Mouse (Mus musculus) T-helper 2 cell (primary cell): ENCODE measurements around the gene Fam171a1.
"Not testable (repeated sequence)": the region's sequence is repeated elsewhere in the genome, so short reads cannot be mapped to it uniquely, and the experiment has no call there.

Experiments
- in situ Hi-C: fragments of 300-600 bp; cut with MboI, MseI; formaldehyde crosslinking; loops from one replicate; pipeline ENCODE4 v1.15.1; 2025; ENCODE audit warnings: high pct_unique_total_duplicates

The Fam171a1 gene

DNA sequence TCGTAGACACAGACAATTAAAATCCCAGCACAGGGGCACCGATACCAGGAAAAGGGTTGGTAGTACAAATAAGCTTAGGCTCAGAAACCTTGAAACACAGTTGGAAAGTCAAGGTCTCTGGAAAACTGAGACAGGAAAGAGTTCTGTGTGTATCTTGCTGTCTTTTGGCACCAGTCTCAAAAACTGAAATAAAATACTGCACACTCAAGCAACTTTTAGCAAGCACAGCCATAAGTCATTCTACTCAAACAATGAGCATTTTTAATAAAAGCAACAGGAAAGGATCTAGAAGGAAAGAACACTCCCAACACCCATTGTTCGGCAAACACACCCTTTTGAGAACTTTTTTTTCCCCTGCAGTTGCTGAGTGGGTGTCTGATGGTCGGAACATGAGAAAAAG, at the start of gene Fam171a1:
Gene Fam171a1, plus strand, starts transcription at position 359 of the 400 bp plus-strand sequence.
- in situ Hi-C loops = no loop called here

GRCm38 (mm10) chr2:3069140-3069539, 44.9 kb upstream of the Fam171a1 start:
- in situ Hi-C loops = no loop called here

- in situ Hi-C loops = not testable (repeated sequence)
Observed at GRCm38 (mm10) chr2:3088361-3088760, 25.7 kb upstream of the Fam171a1 start.

GRCm38 (mm10) chr2:3089274-3089673, 24.8 kb upstream of the Fam171a1 start:
- in situ Hi-C loops = no loop called here

- in situ Hi-C loops = no loop called here
Observed at GRCm38 (mm10) chr2:3096101-3096500, 17.9 kb upstream of the Fam171a1 start.

GRCm38 (mm10) chr2:3099971-3100370, 14.1 kb upstream of the Fam171a1 start:
- in situ Hi-C loops = no loop called here

GRCm38 (mm10) chr2:3101292-3101957, 12.6 kb upstream of the Fam171a1 start:
- in situ Hi-C loops = no loop called here

GRCm38 (mm10) chr2:3102360-3102759, 11.7 kb upstream of the Fam171a1 start:
- in situ Hi-C loops = no loop called here

- in situ Hi-C loops = no loop called here
Observed at GRCm38 (mm10) chr2:3107471-3107870, 6.6 kb upstream of the Fam171a1 start.

DNA sequence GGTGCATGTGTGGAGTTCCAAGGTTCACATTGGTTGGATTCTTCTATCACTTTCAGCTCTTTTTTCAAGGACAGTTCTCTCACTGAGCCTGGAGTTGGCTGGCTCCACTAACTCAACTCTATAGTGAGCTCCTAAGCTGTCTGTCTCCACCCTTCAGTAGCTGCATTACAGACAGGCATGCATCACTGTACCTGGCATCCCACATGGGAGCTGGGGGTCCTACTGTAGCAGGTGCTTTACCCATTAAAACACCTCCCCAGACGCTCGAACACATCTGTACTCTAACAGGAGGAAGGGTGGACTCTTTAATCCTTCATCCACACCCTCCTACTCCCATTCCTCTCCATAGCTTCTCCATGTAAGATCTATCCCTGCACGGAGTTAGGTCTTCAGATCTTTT, 5.6 kb upstream of the Fam171a1 start:
- in situ Hi-C loops = no loop called here

DNA sequence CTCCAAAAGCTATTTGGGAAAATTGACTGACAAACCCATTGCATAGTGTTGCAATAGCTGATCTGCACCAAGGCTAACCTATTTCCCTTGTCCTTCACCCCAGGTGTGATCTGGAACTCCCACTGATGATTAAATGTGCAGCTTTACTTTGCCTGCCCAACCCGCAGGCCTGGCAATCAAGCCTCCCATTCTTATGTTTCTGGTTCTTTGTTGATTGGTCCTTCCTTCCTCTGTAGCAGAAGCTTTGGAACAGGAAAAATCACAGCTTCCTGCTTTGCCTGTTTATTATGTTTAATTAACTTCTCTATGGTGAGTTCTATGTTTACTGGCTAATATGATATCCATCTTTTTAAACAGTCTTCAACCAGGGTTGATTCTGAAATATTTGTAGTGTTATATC, 5.2 kb upstream of the Fam171a1 start:
- in situ Hi-C loops = no loop called here

DNA sequence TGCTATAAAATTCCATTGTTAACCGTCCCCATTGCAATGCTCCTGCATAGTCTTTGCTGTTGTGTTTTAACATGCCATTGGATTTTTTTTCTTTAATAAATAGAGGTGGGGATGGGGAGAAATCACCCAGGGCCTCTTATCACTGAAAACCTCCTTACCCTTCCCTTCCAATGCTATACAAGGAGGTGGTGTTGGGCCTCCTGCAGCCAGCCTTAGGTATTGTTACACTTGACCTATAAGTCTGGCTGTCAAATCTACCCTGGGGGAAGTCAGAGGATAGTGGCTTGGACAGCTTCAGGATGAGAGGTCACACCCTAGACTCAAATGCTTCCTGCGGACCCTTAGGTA, 3.8 kb downstream of the Fam171a1 start:
- in situ Hi-C loops = no loop called here

DNA sequence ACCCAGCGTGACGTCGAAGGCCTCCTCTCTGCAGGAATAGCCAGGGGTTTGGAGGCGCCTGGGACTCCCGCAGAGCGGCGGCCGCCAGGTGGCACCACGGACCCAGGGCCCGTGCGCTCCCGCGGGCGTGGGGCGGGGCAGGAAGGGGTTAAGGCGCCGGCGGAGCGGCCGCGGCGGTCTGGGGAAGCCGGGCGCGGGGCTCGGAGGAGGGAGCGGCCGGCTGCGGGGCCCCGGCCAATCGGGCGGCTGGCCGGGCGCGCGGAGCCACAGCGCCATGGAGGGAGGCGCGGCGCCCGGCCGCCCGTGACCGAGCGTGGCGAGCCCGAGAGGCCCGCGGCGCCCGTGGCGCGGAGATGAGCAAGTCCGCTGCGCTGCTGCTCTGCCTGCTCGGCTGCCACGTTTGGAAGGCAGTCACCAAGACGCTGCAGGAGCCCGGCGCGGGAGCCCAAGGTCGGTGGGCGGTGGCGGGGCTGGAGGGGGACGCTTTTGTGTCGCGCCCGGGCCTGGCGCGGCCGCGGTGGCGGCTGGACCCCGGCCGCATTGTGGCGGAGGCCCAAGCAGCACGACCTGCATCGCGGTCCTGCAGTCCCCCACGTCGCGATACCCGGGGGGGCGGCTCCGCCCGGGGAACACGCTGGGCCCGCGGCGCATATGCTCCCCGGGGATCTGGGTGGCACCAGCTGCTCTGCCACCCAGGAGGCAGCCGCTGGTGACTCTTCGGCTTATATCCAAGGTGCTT, 4.3 kb downstream of the Fam171a1 start:
- in situ Hi-C loops = no loop called here

DNA sequence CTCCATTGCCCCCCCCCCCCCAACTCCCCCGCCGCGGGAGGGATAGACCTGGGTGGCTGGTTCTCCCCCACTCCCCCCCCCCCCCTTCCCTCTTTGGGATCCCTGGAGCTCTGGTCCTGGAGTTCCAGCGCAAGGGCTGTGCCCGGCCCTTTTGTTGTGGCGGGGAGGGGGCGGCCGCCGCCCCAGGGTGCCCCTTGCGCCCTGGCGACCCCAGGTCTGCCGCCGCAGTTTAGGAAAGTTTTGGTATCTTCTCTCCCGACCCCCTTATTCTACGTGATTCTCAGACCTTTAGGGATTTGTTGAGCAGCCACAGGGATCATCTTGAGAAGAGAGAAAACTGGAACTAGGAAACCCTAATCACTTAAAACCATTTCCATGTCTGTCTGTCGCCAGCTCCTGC, 4.9 kb downstream of the Fam171a1 start:
- in situ Hi-C loops = no loop called here

DNA sequence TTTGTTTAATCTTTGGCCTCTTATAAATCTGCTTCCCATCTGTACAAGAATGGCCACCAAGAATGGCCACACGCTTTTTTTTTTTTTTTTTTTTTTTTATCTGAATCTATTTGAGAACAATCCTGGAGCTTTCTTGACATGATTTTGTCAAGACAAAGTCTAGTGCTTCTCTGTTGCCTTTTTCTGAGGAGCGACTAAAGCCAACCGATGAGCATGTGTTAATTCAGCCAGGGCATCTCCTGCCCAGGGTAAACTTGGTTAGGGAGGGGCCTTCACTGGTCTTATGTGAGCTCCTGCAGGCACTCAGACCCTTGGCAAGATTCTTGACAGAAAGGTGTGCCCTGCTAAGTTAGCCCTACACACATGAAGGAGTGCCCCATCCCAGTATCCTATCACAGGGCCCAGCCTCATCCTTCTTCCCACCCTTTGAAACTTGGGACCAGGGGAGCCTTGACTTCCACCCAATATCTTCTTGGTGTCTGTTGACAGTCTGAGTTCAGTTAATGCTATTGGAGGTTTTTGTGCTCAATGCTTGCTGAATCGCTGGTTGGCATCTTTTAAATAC, 5.4 kb downstream of the Fam171a1 start:
- in situ Hi-C loops = no loop called here

GRCm38 (mm10) chr2:3122571-3122970, 8.5 kb downstream of the Fam171a1 start:
- in situ Hi-C loops = loop anchor here (5.0 to 10.0 kb wide), 2 partner anchors 70 to 292 kb away; no protein-coding TSS in a partner anchor

- in situ Hi-C loops = loop anchor here (10.0 kb wide), 1 partner anchor 287 kb away; no protein-coding TSS in a partner anchor
Observed at GRCm38 (mm10) chr2:3127256-3127883, 13.3 kb downstream of the Fam171a1 start.

DNA sequence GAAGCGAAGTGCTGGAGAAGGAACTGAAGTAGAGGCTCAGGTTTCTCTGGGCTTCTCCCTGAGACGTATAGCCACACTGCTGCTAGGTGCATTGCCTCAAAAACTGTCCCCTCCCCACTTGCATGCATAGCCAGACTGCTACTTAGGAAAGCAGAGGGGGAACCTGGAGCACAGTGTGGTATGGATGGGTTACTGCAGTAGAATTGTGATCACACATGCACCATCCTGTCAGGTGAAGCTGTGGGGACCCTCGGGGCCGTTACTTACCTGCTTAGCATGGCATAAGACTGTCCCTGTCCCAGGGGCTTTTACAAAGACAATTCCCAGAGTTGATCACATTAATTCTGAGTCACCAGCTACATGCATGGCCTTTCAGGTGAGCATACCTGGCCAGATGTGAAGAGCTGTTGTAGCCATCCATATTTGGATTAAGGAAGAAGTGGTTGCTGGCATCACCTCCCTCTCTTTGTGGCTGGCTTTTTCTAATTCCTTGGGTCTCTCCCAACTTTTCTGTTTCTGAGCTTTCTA, 14.4 kb downstream of the Fam171a1 start:
- in situ Hi-C loops = loop anchor here (10.0 kb wide), 1 partner anchor 286 kb away; no protein-coding TSS in a partner anchor

GRCm38 (mm10) chr2:3128910-3129309, 14.9 kb downstream of the Fam171a1 start:
- in situ Hi-C loops = loop anchor here (10.0 kb wide), 1 partner anchor 286 kb away; no protein-coding TSS in a partner anchor

- in situ Hi-C loops = no loop called here
Observed at GRCm38 (mm10) chr2:3132473-3132872, 18.4 kb downstream of the Fam171a1 start.

DNA sequence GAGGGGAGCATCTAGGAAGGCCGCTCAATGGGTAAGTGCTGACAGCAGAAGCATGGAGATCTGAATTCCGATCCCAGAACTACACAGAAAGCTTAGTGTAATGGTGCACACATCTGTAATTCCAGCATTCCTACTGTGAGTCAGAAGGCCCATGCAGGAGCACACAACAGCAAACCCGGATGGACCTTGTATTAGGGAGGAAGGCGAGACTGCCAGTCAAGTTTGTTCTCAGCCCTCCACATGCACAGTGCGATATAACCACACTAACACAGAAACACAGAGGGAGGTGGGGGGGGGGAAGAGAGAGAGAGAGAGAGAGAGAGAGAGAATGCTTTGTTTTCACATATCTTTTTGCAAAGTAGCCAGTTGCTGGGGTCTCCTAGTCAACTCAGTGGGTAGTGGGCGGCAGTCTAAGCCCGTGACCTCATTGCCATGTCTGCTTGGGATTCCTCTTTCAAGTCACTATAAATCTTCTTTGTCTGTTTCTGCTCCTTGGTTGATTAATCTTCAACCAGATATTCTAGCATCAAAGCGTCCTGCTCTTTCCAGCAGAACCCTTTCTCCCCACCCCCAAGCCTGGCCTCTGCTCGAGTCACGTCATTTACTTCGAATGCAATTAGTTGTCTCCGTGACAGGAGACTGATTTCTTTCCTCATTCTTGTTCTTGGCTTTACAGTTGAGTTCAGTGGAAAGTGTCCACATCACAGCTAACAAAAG, 20.7 kb downstream of the Fam171a1 start:
- in situ Hi-C loops = no loop called here
